Mouse (Mus musculus) Patski (cell line): ENCODE measurements around the gene Tmem138. TPM values are rescaled to one million over a fixed set of nuclear protein-coding genes. Genes with fewer than 3 reads are reported as not detected.

Experiments used
- ATAC-seq: fragments of 100-300 bp; one replicate; pipeline ENCODE4 v1.8.0; 2021
- CTCF ChIA-PET: fragments of 350-600 bp; sonication (Branson Sonifier 250); formaldehyde crosslinking; loops from one replicate; lab custom pipeline; 2022; ENCODE audit warnings: inconsistent platforms; lab: Charles Lee
- POLR2A ChIA-PET: fragments of 350-600 bp; sonication (Branson Sonifier 250); formaldehyde crosslinking; loops from one replicate; lab custom pipeline; 2022; ENCODE audit warnings: antibody characterized with exemption, inconsistent platforms; lab: Charles Lee
- DNase-seq: peaks from one replicate; pipeline ENCODE4 v3.0.0-alpha.2; 2011; ENCODE audit warnings: low read depth, low spot score
- H3K27me3 ChIP-seq: fragments of 371-371 bp; one replicate; pipeline ENCODE4 v1.5.1; 2021
- CTCF ChIP-seq: fragments of 100-300 bp; IDR thresholded peaks from one replicate; pipeline ENCODE4 v1.5.1; 2021
- in situ Hi-C: fragments of 300-500 bp; cut with MboI; formaldehyde crosslinking; loops from 3 replicates; pipeline ENCODE4 v1.11.1; 2018; ENCODE audit warnings: low pct_unique_long_range_greater_than_20kb, mixed read lengths
- polyA plus RNA-seq: library from polyadenylated mRNA; unstranded; gene quantifications from one replicate; pipeline ENCODE4 v1.2.3, GENCODE M21; 2021

Gene Tmem138
- polyA plus RNA-seq, 1 experiment from 2014 or later = 50.3 TPM

GRCm38 (mm10) chr19:10521926-10522325 lies 55.2 kb downstream of the Tmem138 start:
- no peaks in the 10 kb centered on the region for H3K27me3 ChIP-seq
- no peak for ATAC-seq
- in situ Hi-C loops = no loop called here
- no peak for DNase-seq
- no peak for TF ChIP-seq CTCF
- CTCF ChIA-PET = interaction anchor here (1.0 to 2.9 kb wide), 2 partner anchors 20 to 25 kb away, joined by 3 to 12 read pairs; no protein-coding TSS in a partner anchor
- POLR2A ChIA-PET = interaction anchor here (1.3 kb wide), 1 partner anchor 23 kb away, joined by 3 read pairs; no protein-coding TSS in a partner anchor

Other genes starting within 250 kb of the Tmem138 start
- gene Syt7, start 188.3 kb downstream of the Tmem138 start, polyA plus RNA-seq = 4.1 TPM
- gene Lrrc10b, start 119.9 kb downstream of the Tmem138 start, polyA plus RNA-seq = 0.06 TPM
- gene Ppp1r32, start 94.4 kb downstream of the Tmem138 start, polyA plus RNA-seq = 0.14 TPM
- 71.9 TPM for gene Cpsf7, start 52.1 kb downstream of the Tmem138 start, polyA plus RNA-seq
- 81.9 TPM for gene Sdhaf2, start 51.2 kb downstream of the Tmem138 start, polyA plus RNA-seq
- 36.5 TPM for gene Tmem216, start 21.1 kb downstream of the Tmem138 start, polyA plus RNA-seq
- 40.0 TPM for gene Cyb561a3, start 190 bp downstream of the Tmem138 start, polyA plus RNA-seq
- 622 TPM for gene Ddb1, start 28.0 kb upstream of the Tmem138 start, polyA plus RNA-seq
- gene Tkfc, start 28.3 kb upstream of the Tmem138 start, polyA plus RNA-seq = 39.4 TPM
- 0.06 TPM for gene Vwce, start 56.9 kb upstream of the Tmem138 start, polyA plus RNA-seq
- gene Pga5, start 100.7 kb upstream of the Tmem138 start, polyA plus RNA-seq = 0.06 TPM
- gene Vps37c, start 111.4 kb upstream of the Tmem138 start, polyA plus RNA-seq = 52.9 TPM
- not detected for gene Cd5, start 161.6 kb upstream of the Tmem138 start, polyA plus RNA-seq